Mouse (Mus musculus) hindbrain, embryonic 16.5 days (tissue): ENCODE data around the gene Abca8b. TPM values are rescaled to one million over a fixed set of nuclear protein-coding genes. Genes with fewer than 3 reads are reported as not detected.
A peak's percentile ranks its signal among the peaks of the same experiment; 100 is the strongest.
"Not testable (repeated sequence)": the region's sequence is repeated elsewhere in the genome, so short reads cannot be mapped to it uniquely, and the experiment has no call there.

Source experiments
- ATAC-seq: fragments of 200-750 bp; cut with Nextera tagmentation; 2 replicates; pipeline ENCODE4 v1.8.0; 2017; ENCODE audit warnings: moderate TSS enrichment, moderate library complexity
- H3K27ac ChIP-seq: fragments of 300-500 bp; sonication (generic); 2 replicates; pipeline ENCODE4 v1.5.1; 2014; ENCODE audit warnings: low read depth, mild to moderate bottlenecking, control low read depth, low read length, moderate library complexity
- H3K27me3 ChIP-seq: fragments of 300-500 bp; sonication (generic); replicated peaks from 2 replicates; pipeline ENCODE4 v1.6.1; 2014; ENCODE audit warnings: low read length; ENCODE audit not compliant: control insufficient read depth, insufficient read depth
- H3K36me3 ChIP-seq: fragments of 300-500 bp; sonication (generic); 2 replicates; pipeline ENCODE4 v1.6.1; 2014; ENCODE audit warnings: mild to moderate bottlenecking, low read length, moderate library complexity, mixed read lengths; ENCODE audit not compliant: control insufficient read depth, insufficient read depth
- H3K4me1 ChIP-seq: fragments of 300-500 bp; sonication (generic); 2 replicates; pipeline ENCODE4 v1.6.1; 2014; ENCODE audit warnings: low read depth, low read length; ENCODE audit not compliant: control insufficient read depth, insufficient read depth
- H3K4me2 ChIP-seq: fragments of 300-500 bp; sonication (generic); 2 replicates; pipeline ENCODE4 v1.6.1; 2014; ENCODE audit warnings: mild to moderate bottlenecking, low read length, control low read depth, moderate library complexity
- H3K4me3 ChIP-seq: fragments of 300-500 bp; sonication (generic); 2 replicates; pipeline ENCODE4 v1.5.1; 2014; ENCODE audit warnings: mild to moderate bottlenecking, low read length, control low read depth, moderate library complexity
- H3K9ac ChIP-seq: fragments of 300-500 bp; sonication (generic); 2 replicates; pipeline ENCODE4 v1.6.1; 2014; ENCODE audit warnings: low read depth, mild to moderate bottlenecking, control low read depth, low read length, moderate library complexity
- H3K9me3 ChIP-seq: fragments of 300-500 bp; sonication (generic); 2 replicates; pipeline ENCODE4 v1.6.1; 2014; ENCODE audit warnings: mild to moderate bottlenecking, low read length, moderate library complexity; ENCODE audit not compliant: control insufficient read depth
- WGBS: fragments of 180-500 bp; shearing (Covaris S2); extraction: QIAGEN DNeasy Blood & Tissue Kit; methylation state at CpG from one replicate; pipeline ENCODE4 v1.1.7; 2014; 5-methylcytosine and 5-hydroxymethylcytosine counted together
- polyA plus RNA-seq: library from polyadenylated mRNA; unstranded; fragments of >200 nt; fragmentation: Nextera tagmentation; extraction: Ambion mirVana; gene quantifications from 2 replicates; pipeline ENCODE4 v1.2.1, GENCODE M21; 2015

Gene Abca8b
- polyA plus RNA-seq, 1 experiment from 2014 or later: 1.4 TPM

- H3K27ac ChIP-seq, H3K4me1 ChIP-seq, H3K9me3 ChIP-seq, H3K27me3 ChIP-seq, H3K4me2 ChIP-seq, ATAC-seq, H3K36me3 ChIP-seq, H3K9ac ChIP-seq, H3K4me3 ChIP-seq: not testable (repeated sequence)
- WGBS: 46% methylated on average over 11 of the region's 11 CpGs
Measured at GRCm38 (mm10) chr11:109987460-109988072, 8.1 kb downstream of the Abca8b start.

GRCm38 (mm10) chr11:109981872-109982271, 13.8 kb downstream of the Abca8b start:
- Histone ChIP-seq H3K36me3 (no peaks in the 10 kb centered on the region), H3K9me3 (no peaks in the 10 kb centered on the region), H3K4me3 (no peak overlapping the region), H3K27ac (no peak overlapping the region), H3K4me2 (no peak overlapping the region), H3K4me1 (no peaks in the 10 kb centered on the region), H3K9ac (no peak overlapping the region), H3K27me3 (no peaks in the 10 kb centered on the region)
- no peak for ATAC-seq
- WGBS: 100% methylated on average over 2 of the region's 2 CpGs

GRCm38 (mm10) chr11:109970521-109970920, 25.1 kb downstream of the Abca8b start:
- Histone ChIP-seq H3K27me3 (no peaks in the 10 kb centered on the region), H3K4me3 (no peak overlapping the region), H3K27ac (no peak overlapping the region), H3K4me1 (no peaks in the 10 kb centered on the region), H3K9me3 (no peaks in the 10 kb centered on the region), H3K36me3 (peaks cover 3% of the 10 kb centered on the region; the same call in 1 of the 2 replicates), H3K9ac (no peak overlapping the region), H3K4me2 (no peak overlapping the region)
- 85% methylated on average over 4 of the region's 4 CpGs for WGBS
- no peak for ATAC-seq

GRCm38 (mm10) chr11:109961495-109962492, 33.9 kb downstream of the Abca8b start:
- 41% methylated on average over 4 of the region's 4 CpGs for WGBS

GRCm38 (mm10) chr11:109955185-109955584, 40.5 kb downstream of the Abca8b start:
- WGBS: 84% methylated on average over 1 of the region's 1 CpGs
- H3K4me2 ChIP-seq: no peak overlapping the region
- no peaks in the 10 kb centered on the region for H3K27me3 ChIP-seq
- ATAC-seq: no peak
- no peaks in the 10 kb centered on the region for H3K4me1 ChIP-seq
- no peak overlapping the region for H3K9ac ChIP-seq
- no peak overlapping the region for H3K4me3 ChIP-seq
- no peak overlapping the region for H3K27ac ChIP-seq
- no peaks in the 10 kb centered on the region for H3K9me3 ChIP-seq
- no peaks in the 10 kb centered on the region for H3K36me3 ChIP-seq

More at GRCm38 (mm10) chr11:109961495-109962492, 33.9 kb downstream of the Abca8b start:
- H3K27me3 ChIP-seq: no peaks in the 10 kb centered on the region
- no peak overlapping the region for H3K4me3 ChIP-seq
- 0 out of 2 replicates have a peak overlapping the region, but pooled peaks have one; percentile 34 for H3K27ac ChIP-seq
- H3K9ac ChIP-seq: no peak overlapping the region
- no peaks in the 10 kb centered on the region for H3K9me3 ChIP-seq
- H3K4me1 ChIP-seq: peaks cover 4% of the 10 kb centered on the region
- no peaks in the 10 kb centered on the region for H3K36me3 ChIP-seq
- peak; percentile 76; the same call in 1 of the 2 replicates for ATAC-seq
- H3K4me2 ChIP-seq: no peak overlapping the region

- Histone ChIP-seq H3K4me1 (no peaks in the 10 kb centered on the region), H3K27ac (no peak overlapping the region), H3K9me3 (no peaks in the 10 kb centered on the region), H3K9ac (no peak overlapping the region), H3K36me3 (no peaks in the 10 kb centered on the region), H3K4me2 (no peak overlapping the region), H3K4me3 (no peak overlapping the region), H3K27me3 (no peaks in the 10 kb centered on the region)
- no peak for ATAC-seq
- WGBS: 91% methylated on average over 5 of the region's 5 CpGs
Measured at GRCm38 (mm10) chr11:109936915-109937314, 58.7 kb downstream of the Abca8b start.

- H3K27me3 ChIP-seq, H3K36me3 ChIP-seq, H3K9me3 ChIP-seq, H3K4me2 ChIP-seq, H3K9ac ChIP-seq, H3K27ac ChIP-seq, H3K4me1 ChIP-seq, H3K4me3 ChIP-seq, ATAC-seq: not testable (repeated sequence)
- 69% methylated on average over 4 of the region's 4 CpGs for WGBS
Measured at GRCm38 (mm10) chr11:109933207-109933606, 62.4 kb downstream of the Abca8b start.

GRCm38 (mm10) chr11:109928489-109928888, 67.2 kb downstream of the Abca8b start:
- 26% methylated on average over 2 of the region's 2 CpGs for WGBS
- ATAC-seq: no peak

More at GRCm38 (mm10) chr11:109928489-109928888, 67.2 kb downstream of the Abca8b start:
- H3K27me3 ChIP-seq: no peaks in the 10 kb centered on the region
- H3K9me3 ChIP-seq: no peaks in the 10 kb centered on the region
- no peaks in the 10 kb centered on the region for H3K4me1 ChIP-seq
- H3K27ac ChIP-seq: no peak overlapping the region
- no peak overlapping the region for H3K4me3 ChIP-seq
- no peak overlapping the region for H3K9ac ChIP-seq
- no peak overlapping the region for H3K4me2 ChIP-seq
- no peaks in the 10 kb centered on the region for H3K36me3 ChIP-seq
